Mouse (Mus musculus) MEL (cell line): Measurements from ENCODE around the gene Kif5a. TPM values are rescaled to one million over a fixed set of nuclear protein-coding genes. Genes with fewer than 3 reads are reported as not detected.

Experiments used
- DNase-seq: peaks from one replicate; pipeline ENCODE4 v3.0.0; 2011; ENCODE audit warnings: low read depth, low spot score
- H3K27ac ChIP-seq: 2 replicates; pipeline ENCODE4 v1.5.1; 2012; ENCODE audit warnings: low read depth, mild to moderate bottlenecking, control low read depth, low read length, moderate library complexity; ENCODE audit not compliant: control insufficient read depth
- H3K27me3 ChIP-seq, 2 experiments: fragments of 150-350 bp in 1 of 2; sonication (generic) in 1 of 2; 2 replicates each; pipeline ENCODE4 v1.6.1; 2012; ENCODE audit warnings: low read length in 2 of 2, mild to moderate bottlenecking in 2 of 2, improper control_type of control experiment in 1 of 2, moderate library complexity in 1 of 2; ENCODE audit not compliant: insufficient read depth in 2 of 2, control insufficient read depth in 1 of 2
- H3K36me3 ChIP-seq, 2 experiments: 2 replicates each; pipeline ENCODE4 v1.6.1; 2012 to 2014; ENCODE audit warnings: low read length in 2 of 2, improper control_type of control experiment in 1 of 2, inconsistent platforms in 1 of 2, mild to moderate bottlenecking in 1 of 2; ENCODE audit not compliant: insufficient read depth in 2 of 2, control insufficient read depth in 1 of 2
- H3K4me1 ChIP-seq, 2 experiments: fragments of 150-350 bp in 1 of 2; sonication (generic) in 1 of 2; 2 replicates each; pipeline ENCODE4 v1.6.1; 2012; ENCODE audit warnings: low read length in 2 of 2, improper control_type of control experiment in 1 of 2, mild to moderate bottlenecking in 1 of 2; ENCODE audit not compliant: insufficient read depth in 2 of 2, control insufficient read depth in 1 of 2
- H3K4me3 ChIP-seq, 2 experiments: fragments of 150-350 bp in 1 of 2; sonication (generic) in 1 of 2; 2 replicates each; pipeline ENCODE4 v1.5.1; 2012; ENCODE audit warnings: low read depth in 2 of 2, low read length in 2 of 2, mild to moderate bottlenecking in 2 of 2, moderate library complexity in 2 of 2, control low read depth in 1 of 2, improper control_type of control experiment in 1 of 2; ENCODE audit not compliant: control insufficient read depth in 1 of 2, insufficient read depth in 1 of 2
- H3K79me2 ChIP-seq: 2 replicates; pipeline ENCODE4 v1.6.1; 2012; ENCODE audit warnings: mild to moderate bottlenecking, low read length, moderate library complexity; ENCODE audit not compliant: control insufficient read depth, poor library complexity, insufficient read depth
- H3K9ac ChIP-seq: 2 replicates; pipeline ENCODE4 v1.6.1; 2012; ENCODE audit warnings: low read depth, mild to moderate bottlenecking, control low read depth, low read length, moderate library complexity; ENCODE audit not compliant: control insufficient read depth, poor library complexity, severe bottlenecking
- H3K9me3 ChIP-seq: fragments of 150-350 bp; sonication (generic); replicated peaks from 2 replicates; pipeline ENCODE4 v1.6.1; 2012; ENCODE audit warnings: mild to moderate bottlenecking, low read length, improper control_type of control experiment, moderate library complexity; ENCODE audit not compliant: insufficient read depth
- EP300 ChIP-seq, 2 experiments: IDR thresholded peaks; 2 replicates each; pipeline ENCODE4 v1.6.1; 2011; ENCODE audit warnings: improper control_type of control experiment in 2 of 2, low read length in 2 of 2, low read depth in 1 of 2, mild to moderate bottlenecking in 1 of 2
- JUND ChIP-seq: IDR thresholded peaks from 2 replicates; pipeline ENCODE4 v1.6.1; 2011; ENCODE audit warnings: low read depth, mild to moderate bottlenecking, improper control_type of control experiment, low read length
- MAFK ChIP-seq: IDR thresholded peaks from 2 replicates; pipeline ENCODE4 v1.6.1; 2011; ENCODE audit warnings: low read depth, mild to moderate bottlenecking, low read length, improper control_type of control experiment, borderline replicate concordance
- MAZ ChIP-seq: IDR thresholded peaks from 2 replicates; pipeline ENCODE4 v1.6.1; 2012; ENCODE audit warnings: low read depth, mild to moderate bottlenecking, inconsistent platforms, low read length, improper control_type of control experiment
- MYB ChIP-seq: IDR thresholded peaks from 2 replicates; pipeline ENCODE4 v1.6.1; 2011; ENCODE audit warnings: mild to moderate bottlenecking, low read depth, low read length, improper control_type of control experiment
- POLR2A ChIP-seq, 2 experiments: IDR thresholded peaks; 2 replicates each; pipeline ENCODE4 v1.6.1; 2011 to 2012; ENCODE audit warnings: low read length in 2 of 2, mild to moderate bottlenecking in 2 of 2, control low read depth in 1 of 2, improper control_type of control experiment in 1 of 2, low read depth in 1 of 2, moderate library complexity in 1 of 2; ENCODE audit not compliant: control insufficient read depth in 1 of 2, insufficient read depth in 1 of 2, poor library complexity in 1 of 2
- SIN3A ChIP-seq: IDR thresholded peaks from 2 replicates; pipeline ENCODE4 v1.6.1; 2012; ENCODE audit warnings: low read length, improper control_type of control experiment, inconsistent platforms
- TAL1 ChIP-seq: IDR thresholded peaks from 2 replicates; pipeline ENCODE4 v1.6.1; 2012; ENCODE audit warnings: mild to moderate bottlenecking, inconsistent platforms, low read length, moderate library complexity, mixed read lengths
- TCF12 ChIP-seq: IDR thresholded peaks from 2 replicates; pipeline ENCODE4 v1.6.1; 2014; ENCODE audit warnings: low read depth, mild to moderate bottlenecking, inconsistent platforms, low read length, improper control_type of control experiment, moderate library complexity
- UBTF ChIP-seq: IDR thresholded peaks from 2 replicates; pipeline ENCODE4 v1.6.1; 2012; ENCODE audit warnings: low read depth, mild to moderate bottlenecking, inconsistent platforms, low read length, improper control_type of control experiment, moderate library complexity, borderline replicate concordance; ENCODE audit not compliant: insufficient read depth
- ZKSCAN1 ChIP-seq: IDR thresholded peaks from 2 replicates; pipeline ENCODE4 v1.6.1; 2012; ENCODE audit warnings: low read depth, mild to moderate bottlenecking, inconsistent platforms, low read length, improper control_type of control experiment, moderate library complexity
- ZMIZ1 ChIP-seq: IDR thresholded peaks from 2 replicates; pipeline ENCODE4 v1.6.1; 2012; ENCODE audit warnings: low read depth, mild to moderate bottlenecking, inconsistent platforms, low read length, improper control_type of control experiment, moderate library complexity
- polyA plus RNA-seq, 2 experiments: library from polyadenylated mRNA; stranded (reverse) in 1 of 2; unstranded in 1 of 2; fragments of >175 nt in 1 of 2; fragments of >200 nt in 1 of 2; gene quantifications; 2 replicates each; pipeline versions ENCODE4 v1.2.1 to v1.2.4; 2012; ENCODE audit warnings: low replicate concordance in 2 of 2, low read depth in 1 of 2; ENCODE audit not compliant: insufficient read length in 2 of 2, insufficient read depth in 1 of 2, missing spikeins in 1 of 2
- total RNA-seq: library from RNA; depleted of rRNA; stranded (reverse); fragments of 300-350 nt; gene quantifications from 2 replicates; pipeline ENCODE4 v1.2.3, GENCODE M21; 2012

The Kif5a gene
- total and polyA plus RNA-seq, 3 experiments, result 0.42 to 1.3 TPM; not detected in 1

GRCm38 (mm10) chr10:127199068-127199467, 64.1 kb downstream of the Kif5a start:
- Histone ChIP-seq H3K9ac (no peak overlapping the region), H3K36me3 (peaks cover 15 to 16% of the 10 kb centered on the region in 2 experiments)

GRCm38 (mm10) chr10:127198492-127198891, 64.7 kb downstream of the Kif5a start:
- H3K36me3 ChIP-seq, result peaks cover 10 to 12% of the 10 kb centered on the region in 2 experiments
- no peak for DNase-seq
- H3K79me2 ChIP-seq, result peaks cover 5% of the 10 kb centered on the region; the same call in 1 of the 2 replicates
- H3K4me1 ChIP-seq, result peaks cover 5 to 8% of the 10 kb centered on the region in 2 experiments
- no peak overlapping the region for H3K4me3 ChIP-seq
- H3K27me3 ChIP-seq, result no peaks in the 10 kb centered on the region
- no peaks in the 10 kb centered on the region for H3K9me3 ChIP-seq
- no peak for TF ChIP-seq MYB
- TF ChIP-seq, all 39 proteins: peak for 0
- Histone ChIP-seq H3K27ac (no peak overlapping the region), H3K9ac (no peak overlapping the region)

More at GRCm38 (mm10) chr10:127199068-127199467, 64.1 kb downstream of the Kif5a start:
- Histone ChIP-seq H3K4me1 (peaks cover 11 to 13% of the 10 kb centered on the region in 2 experiments), H3K79me2 (peaks cover 5% of the 10 kb centered on the region; the same call in 1 of the 2 replicates), H3K9me3 (no peaks in the 10 kb centered on the region), H3K27ac (no peak overlapping the region), H3K27me3 (no peaks in the 10 kb centered on the region), H3K4me3 (no peak overlapping the region)
- TF ChIP-seq ZKSCAN1 (no peak), MAZ (no peak), POLR2A (IDR thresholded peaks at IDR 0.05; ENCODE audit: control insufficient read depth in 1 of 2, insufficient read depth in 1 of 2, low read depth in 1 of 2, low read length in 2 of 2, poor library complexity in 1 of 2) (no peak), UBTF (no peak), TCF12 (no peak), TAL1 (no peak), MAFK (no peak), SIN3A (no peak), MYB (no peak)
- no peak for DNase-seq

GRCm38 (mm10) chr10:127197505-127198110, 65.5 kb downstream of the Kif5a start:
- H3K4me1 ChIP-seq, result peaks cover 2 to 7% of the 10 kb centered on the region in 2 experiments; a peak in 3 of 4 replicates
- no peaks in the 10 kb centered on the region for H3K27me3 ChIP-seq
- no peak for DNase-seq
- H3K4me3 ChIP-seq, result no peak overlapping the region
- H3K36me3 ChIP-seq, result peaks cover 6 to 10% of the 10 kb centered on the region in 2 experiments
- no peak for TF ChIP-seq EP300 (IDR thresholded peaks at IDR 0.05; ENCODE audit: low read depth in 1 of 2, low read length in 2 of 2)
- no peak for TF ChIP-seq SIN3A
- TF ChIP-seq JUND, result no peak
- no peak for TF ChIP-seq ZMIZ1
- H3K9me3 ChIP-seq, result no peaks in the 10 kb centered on the region
- no peak overlapping the region for H3K27ac ChIP-seq
- H3K79me2 ChIP-seq, result peaks cover 5% of the 10 kb centered on the region; the same call in 1 of the 2 replicates
- H3K9ac ChIP-seq, result no peak overlapping the region
